Mouse (Mus musculus) myocyte (in vitro differentiated cells): ENCODE data around the gene Bnip2.

Experiments
- MYOG ChIP-seq, 3 experiments: IDR thresholded peaks; one replicate each; pipeline ENCODE4 v1.6.1; 2011; ENCODE audit warnings: control low read depth in 2 of 3, low read depth in 2 of 3, mild to moderate bottlenecking in 2 of 3; ENCODE audit not compliant: insufficient read length in 2 of 3, control insufficient read depth in 1 of 3, insufficient read depth in 1 of 3
- POLR2A ChIP-seq: IDR thresholded peaks from one replicate; pipeline ENCODE4 v1.6.1; 2011; ENCODE audit warnings: low read depth, mild to moderate bottlenecking, control low read depth, moderate library complexity; ENCODE audit not compliant: insufficient read length

- TF ChIP-seq POLR2A: no peak
- TF ChIP-seq MYOG (IDR thresholded peaks at IDR 0.05; ENCODE audit: control insufficient read depth in 1 of 3, insufficient read depth in 1 of 3, insufficient read length in 2 of 3, low read depth in 2 of 3): no peak
Observed at GRCm38 (mm10) chr9:69994547-69994946, 5.3 kb downstream of the Bnip2 start.
